Mouse (Mus musculus) cerebellum, postnatal 36 days (tissue): Measurements from ENCODE around the gene Tmem94.

ENCODE experiments used
- DNase-seq, 2 experiments: peaks; one replicate each; pipeline ENCODE4 v3.0.0; 2021 to 2022; ENCODE audit warnings: mixed read lengths in 2 of 2

Tmem94 gene

GRCm38 (mm10) chr11:115766981-115767380, 1.7 kb downstream of the Tmem94 start:
- no peak for DNase-seq

DNA sequence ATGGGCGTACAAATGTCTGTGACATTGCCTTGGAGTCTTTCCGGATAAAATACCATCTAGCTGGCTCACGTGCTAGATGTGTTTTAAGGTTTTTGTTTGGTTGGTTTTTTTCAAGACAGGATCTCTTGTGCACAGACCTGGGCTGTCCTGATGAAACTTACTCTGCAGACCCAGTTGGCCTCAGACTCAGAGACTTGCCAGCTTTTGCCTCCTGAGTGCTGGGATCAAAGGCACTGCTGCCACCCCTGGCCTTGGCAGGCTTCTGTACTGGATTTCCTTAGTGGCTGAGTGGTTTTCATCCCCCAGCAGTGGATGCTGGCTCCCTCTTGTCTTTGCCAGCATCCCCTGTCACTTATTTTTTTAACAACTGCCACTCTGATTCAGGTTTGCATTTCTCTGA, 3.7 kb downstream of the Tmem94 start:
- DNase-seq, result no peak

DNA sequence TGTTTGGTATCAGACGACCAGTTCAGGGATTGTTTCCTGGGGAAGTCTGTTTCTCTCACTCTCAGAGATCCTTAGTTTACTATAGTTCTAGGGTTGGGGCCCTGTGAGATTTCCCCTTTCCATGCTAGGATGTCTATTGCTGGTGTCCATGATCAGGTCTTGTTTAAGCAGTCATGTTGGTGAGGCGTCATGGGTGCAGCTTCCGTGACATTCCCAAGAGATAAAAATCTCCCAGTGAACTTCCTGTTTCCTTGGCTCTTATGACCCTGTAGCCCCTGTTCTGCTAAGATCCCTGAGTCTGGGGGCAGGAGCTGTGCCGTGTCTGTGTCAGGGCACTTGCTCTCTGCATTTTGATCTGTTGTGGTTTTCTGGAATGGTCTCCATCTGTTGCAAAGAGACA, 9.4 kb downstream of the Tmem94 start:
- no peak for DNase-seq

DNA sequence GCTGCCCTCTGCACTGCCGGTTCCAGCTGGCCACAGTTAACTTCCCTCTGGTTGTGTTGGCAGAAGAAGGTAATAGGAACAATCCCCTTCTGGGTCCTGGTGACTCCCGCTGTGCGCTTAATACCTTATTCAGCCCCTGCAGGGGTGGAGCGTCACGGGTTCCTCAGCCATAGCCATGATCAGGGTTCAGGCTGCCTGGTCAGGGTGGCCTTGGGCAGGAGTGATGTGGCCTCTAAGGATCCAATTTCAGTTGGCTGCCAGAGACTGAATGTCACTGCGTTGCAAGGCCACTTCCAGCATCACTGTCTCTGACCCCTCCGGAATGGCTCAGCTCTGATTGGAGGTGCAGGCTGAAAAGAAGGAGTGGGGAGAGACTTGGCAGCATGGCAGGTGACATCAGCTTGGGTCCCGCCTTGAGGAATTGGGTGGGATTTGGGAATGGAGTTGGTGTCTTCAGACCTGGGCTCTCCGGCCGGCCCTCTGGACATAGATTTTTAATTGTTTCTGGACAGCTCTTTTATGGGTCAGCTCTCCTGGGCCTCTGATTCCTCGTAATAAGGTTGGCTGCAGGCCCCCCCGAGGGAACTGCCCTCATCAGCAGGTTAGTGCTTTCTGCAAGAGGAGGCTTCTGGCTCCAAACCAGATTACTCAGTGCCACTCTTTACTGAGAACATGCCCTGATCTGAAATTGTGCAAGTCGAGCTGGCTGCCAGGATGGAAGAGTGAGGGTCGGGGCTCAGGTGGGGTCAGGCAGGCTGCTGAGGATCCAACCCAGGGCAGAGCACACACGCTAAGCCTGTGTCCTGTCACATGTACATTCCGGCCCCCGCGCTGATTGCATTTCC, 10.8 kb downstream of the Tmem94 start:
- DNase-seq, result peak; percentile 40 to 49

- no peak for DNase-seq
Measured at GRCm38 (mm10) chr11:115776954-115777353, 11.7 kb downstream of the Tmem94 start.

GRCm38 (mm10) chr11:115777487-115778335, 12.5 kb downstream of the Tmem94 start:
- no peak for DNase-seq

DNA sequence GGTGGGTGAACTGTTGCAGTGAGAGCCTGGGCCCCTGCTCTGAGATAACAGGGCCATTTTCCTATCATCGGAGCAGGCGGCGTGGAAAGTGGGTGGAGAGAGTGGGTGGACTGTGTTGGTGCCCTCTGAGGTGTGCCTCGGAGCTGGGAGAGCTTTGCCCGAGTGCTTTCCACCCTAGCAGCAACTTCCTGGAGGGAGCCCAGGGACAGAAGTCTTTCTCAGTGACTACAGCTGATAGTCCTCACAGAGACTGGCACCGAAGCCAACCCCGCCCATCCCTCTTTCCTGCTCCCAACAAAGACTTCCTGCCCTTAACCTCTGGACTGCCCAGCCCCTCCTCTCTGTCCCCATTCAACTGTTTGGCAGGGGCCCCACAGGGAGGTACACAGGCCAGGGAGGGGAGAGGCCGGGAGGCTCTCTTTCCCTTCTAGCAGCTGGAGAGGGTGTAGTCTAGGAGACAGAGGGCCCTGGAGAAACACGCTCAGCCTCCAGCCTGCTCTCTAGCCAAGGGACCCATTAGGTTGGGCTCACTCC, 13.9 kb downstream of the Tmem94 start:
- DNase-seq, result no peak

GRCm38 (mm10) chr11:115780141-115781070, 15.2 kb downstream of the Tmem94 start:
- DNase-seq, result no peak

DNA sequence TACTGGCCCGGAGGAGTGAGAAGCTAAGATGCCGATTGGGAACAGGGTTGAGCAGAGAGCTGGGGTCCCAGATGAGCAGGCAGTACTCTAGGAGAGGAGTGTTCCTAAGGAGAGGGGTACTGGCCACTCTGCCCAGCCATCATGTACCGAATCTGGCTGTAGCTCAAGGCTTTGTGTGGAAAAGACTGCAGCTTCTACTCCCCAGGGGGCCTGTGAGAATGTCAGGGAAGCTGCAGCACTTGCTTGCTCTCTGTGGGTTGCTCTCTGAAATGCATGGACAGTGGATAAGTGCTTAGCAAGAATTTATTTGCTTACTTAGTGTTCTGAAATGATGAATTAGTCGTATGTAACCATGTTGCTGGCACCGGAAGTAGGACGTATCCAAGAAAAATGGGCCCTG, 21.2 kb downstream of the Tmem94 start:
- no peak for DNase-seq

DNA sequence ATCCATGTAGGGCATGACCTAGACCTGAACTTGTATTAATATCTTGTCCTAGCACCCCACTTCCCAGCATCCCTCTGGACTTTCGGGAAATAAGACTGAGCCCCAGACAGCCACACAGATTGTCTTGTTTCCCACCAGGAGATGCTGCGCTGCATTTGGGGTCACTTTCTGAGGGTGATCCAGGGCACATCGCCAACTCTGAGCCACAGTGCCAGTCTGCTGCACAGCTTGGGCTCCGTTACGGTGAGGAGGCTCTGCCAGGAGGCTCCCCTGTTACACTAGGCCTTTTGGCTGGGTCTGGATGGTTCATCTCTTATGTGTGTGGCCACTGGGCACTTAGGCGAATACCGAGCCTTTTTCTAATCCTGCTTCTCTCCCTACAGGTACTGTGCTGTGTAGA, 24.6 kb downstream of the Tmem94 start:
- DNase-seq, result peak; percentile 64 to 69

GRCm38 (mm10) chr11:115791919-115792318, 26.7 kb downstream of the Tmem94 start:
- DNase-seq, result peak; percentile 59 to 62

- peak; percentile 45 to 48 for DNase-seq
Measured at GRCm38 (mm10) chr11:115792353-115792752, 27.1 kb downstream of the Tmem94 start.

DNA sequence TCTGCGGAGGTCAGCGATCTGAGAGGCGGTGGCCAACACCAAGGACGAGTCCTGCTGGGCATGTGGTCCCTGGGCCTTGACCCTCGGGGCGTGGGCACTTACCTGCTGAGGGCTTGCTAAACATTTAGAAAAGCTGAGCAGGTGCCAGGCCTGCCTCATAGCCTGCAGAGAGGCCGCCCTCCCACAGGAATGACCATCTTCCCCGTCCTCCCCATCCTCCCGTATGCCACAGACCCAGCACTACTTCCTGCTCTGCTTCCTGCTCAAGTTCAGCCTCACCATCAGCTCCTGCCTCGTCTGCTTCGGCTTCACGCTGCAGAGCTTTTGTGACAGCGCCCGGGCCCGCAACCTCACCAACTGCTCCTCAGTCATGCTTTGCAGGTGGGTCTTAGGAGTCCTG, 31.7 kb downstream of the Tmem94 start:
- DNase-seq, result no peak

- DNase-seq, result no peak
Measured at GRCm38 (mm10) chr11:115797665-115798064, 32.4 kb downstream of the Tmem94 start.

DNA sequence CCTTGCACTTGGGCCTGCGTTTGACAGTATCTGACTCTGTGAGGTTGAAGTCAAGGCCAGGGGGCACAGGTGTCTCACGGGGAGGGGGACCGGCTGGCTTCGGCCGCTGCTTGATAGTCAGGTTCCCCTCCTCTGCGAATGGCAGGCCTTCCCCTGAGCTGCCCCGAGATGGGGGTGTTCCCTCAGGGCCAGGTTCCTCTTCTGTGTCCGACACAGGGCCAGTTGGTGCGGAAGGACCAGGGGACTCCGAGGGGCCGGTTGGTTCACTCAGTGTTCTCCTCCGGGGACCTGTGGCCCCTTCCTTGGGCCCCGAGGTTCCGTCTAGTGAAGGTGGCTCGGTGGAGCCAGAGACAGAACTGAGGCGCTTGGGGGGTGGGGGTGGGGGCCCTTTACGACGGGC, 35.7 kb downstream of the Tmem94 start:
- DNase-seq, result no peak

DNA sequence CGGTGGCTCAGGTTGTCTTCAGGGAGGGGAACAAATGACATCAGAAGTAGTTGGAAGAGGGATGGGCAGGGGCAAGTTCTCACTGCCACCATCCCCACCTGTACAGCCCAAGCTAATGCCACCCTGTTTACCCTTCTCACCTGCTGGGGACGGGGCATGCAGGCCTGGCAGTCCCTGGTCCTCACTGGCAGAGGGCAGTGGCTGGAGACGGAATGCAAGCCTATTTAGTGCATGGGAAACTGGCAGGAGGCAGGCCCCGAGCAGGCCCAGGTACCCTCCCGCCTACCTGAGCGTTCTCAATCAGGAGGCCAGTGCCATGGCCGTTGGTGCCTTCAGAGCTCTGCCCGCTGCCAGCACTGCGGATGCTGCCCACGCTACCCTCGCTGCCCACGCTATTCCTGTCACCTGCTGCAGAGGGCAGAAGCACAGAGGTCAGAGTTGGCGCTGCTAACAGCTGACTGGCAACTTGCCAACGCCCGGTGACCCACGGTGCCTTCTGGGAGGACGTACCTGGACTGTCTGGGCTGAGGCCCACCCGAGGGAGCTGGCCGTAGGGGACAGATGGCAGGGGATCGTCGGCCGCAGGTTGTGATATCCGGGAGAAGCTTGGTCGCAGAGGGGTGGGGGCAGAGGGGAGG, 38.0 kb downstream of the Tmem94 start:
- DNase-seq, result no peak

DNA sequence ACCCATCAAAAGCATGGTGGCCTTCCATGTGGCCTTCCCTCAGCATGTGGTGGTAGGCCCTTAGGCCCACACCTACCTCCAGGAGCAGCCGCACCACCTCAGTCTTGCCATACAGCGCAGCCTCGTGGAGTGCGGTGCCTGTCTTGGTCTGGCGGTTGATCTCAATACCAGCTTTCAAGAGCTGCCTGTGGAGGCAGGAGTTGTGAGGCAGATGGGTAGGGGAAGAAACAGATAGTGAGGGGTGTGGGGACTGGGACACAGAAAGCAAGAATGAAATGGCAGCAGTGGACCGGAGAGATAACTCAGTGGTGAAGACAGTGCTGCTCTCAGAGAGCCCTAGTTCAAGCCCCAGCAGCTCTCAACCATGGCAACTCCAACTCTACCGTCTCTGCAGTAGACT, 39.8 kb downstream of the Tmem94 start:
- DNase-seq, result no peak

DNA sequence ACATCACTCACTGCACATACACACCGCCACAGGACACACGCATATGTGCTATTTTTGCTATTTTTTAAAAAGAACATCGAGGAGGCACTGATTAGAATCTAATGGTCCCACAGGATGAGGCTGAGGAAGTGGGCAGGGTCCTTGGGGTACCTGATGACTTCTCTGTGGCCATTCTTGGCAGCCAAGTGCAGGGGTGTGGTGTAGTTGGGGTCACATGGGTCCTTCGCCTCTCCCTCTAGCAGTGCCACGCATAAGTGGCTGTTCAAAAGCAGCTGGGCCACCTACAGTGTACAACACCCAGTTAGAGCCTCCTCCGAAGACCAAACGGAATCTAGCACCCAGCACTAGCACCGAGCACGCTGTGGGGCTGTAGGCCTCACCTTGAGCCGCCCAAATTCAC, 40.9 kb downstream of the Tmem94 start:
- DNase-seq, result no peak

DNA sequence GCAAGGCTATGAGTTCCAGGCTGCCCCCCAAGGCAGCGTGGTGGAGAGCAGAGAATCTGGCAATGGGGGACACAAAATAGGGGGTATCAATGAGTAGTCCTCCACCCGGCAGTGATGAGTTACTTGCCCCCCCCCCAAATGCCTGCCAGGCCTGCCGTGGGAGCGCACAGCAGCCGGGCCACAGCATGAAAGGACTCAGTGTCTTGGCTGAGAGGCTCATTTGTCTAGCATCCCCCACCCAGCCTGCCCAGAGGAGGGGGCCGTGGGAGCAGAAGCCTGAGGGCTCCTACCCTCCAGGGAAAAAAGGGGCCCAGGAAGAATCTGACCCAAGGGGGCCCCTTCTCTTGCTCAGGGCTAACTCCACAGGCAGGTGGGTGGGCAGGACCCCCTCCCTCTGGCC, 42.1 kb downstream of the Tmem94 start:
- no peak for DNase-seq

DNA sequence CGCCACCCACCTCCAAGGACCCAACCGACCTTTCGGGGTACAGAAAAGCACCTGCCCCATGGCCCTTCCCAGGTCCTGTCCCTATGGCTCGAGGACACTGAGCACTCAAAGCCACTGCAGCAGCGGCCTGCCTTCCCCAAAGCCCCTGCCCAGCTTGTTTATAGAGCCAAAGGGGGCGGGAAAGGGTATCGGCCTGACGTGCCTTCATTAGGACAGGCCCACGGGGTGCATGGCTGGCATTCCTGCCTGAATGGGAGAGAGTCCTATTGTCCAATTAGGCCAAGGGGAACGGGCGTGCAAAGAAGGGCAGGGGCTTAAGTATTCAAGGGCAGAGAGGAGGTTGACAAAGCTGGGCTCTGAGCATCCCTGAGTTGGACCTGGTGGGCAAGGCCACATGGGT, 42.7 kb downstream of the Tmem94 start:
- no peak for DNase-seq

- DNase-seq, result no peak
Measured at GRCm38 (mm10) chr11:115808696-115809310, 43.6 kb downstream of the Tmem94 start.
